Mouse (Mus musculus): ENCODE data around the gene Pyroxd2.

Gene Pyroxd2

GRCm38 (mm10) chr19:42745084-42745868 is 7.3 kb downstream of the Pyroxd2 start:
- DNase-seq, result no peak

GRCm38 (mm10) chr19:42744162-42744586 is 8.4 kb downstream of the Pyroxd2 start:
- no peak for DNase-seq

GRCm38 (mm10) chr19:42743261-42743660 is 9.3 kb downstream of the Pyroxd2 start:
- no peak for DNase-seq

GRCm38 (mm10) chr19:42741884-42742283 is 10.7 kb downstream of the Pyroxd2 start:
- DNase-seq, result no peak

GRCm38 (mm10) chr19:42740163-42740899 is 12.2 kb downstream of the Pyroxd2 start:
- DNase-seq, result no peak

- no peak for DNase-seq
Observed at GRCm38 (mm10) chr19:42739734-42740133, 12.8 kb downstream of the Pyroxd2 start.

GRCm38 (mm10) chr19:42737753-42738152 is 14.8 kb downstream of the Pyroxd2 start:
- no peak for DNase-seq

GRCm38 (mm10) chr19:42734982-42735381 is 17.6 kb downstream of the Pyroxd2 start:
- no peak for DNase-seq

- peak; percentile 47 for DNase-seq
Observed at GRCm38 (mm10) chr19:42727424-42727823, 25.2 kb downstream of the Pyroxd2 start.

GRCm38 (mm10) chr19:42726766-42727165 is 25.8 kb downstream of the Pyroxd2 start:
- DNase-seq, result peak; percentile 82

- no peak for DNase-seq
Observed at GRCm38 (mm10) chr19:42725973-42726350, 26.6 kb downstream of the Pyroxd2 start.

- DNase-seq, result no peak
Observed at GRCm38 (mm10) chr19:42725056-42725972, 27.3 kb downstream of the Pyroxd2 start.

GRCm38 (mm10) chr19:42723302-42723701 is 29.3 kb downstream of the Pyroxd2 start:
- DNase-seq, result no peak

- no peak for DNase-seq
Observed at GRCm38 (mm10) chr19:42722500-42722899, 30.1 kb downstream of the Pyroxd2 start.

- DNase-seq, result no peak
Observed at GRCm38 (mm10) chr19:42718101-42718500, 34.5 kb downstream of the Pyroxd2 start.

GRCm38 (mm10) chr19:42717668-42718067 is 34.9 kb downstream of the Pyroxd2 start:
- DNase-seq, result no peak

- no peak for DNase-seq
Observed at GRCm38 (mm10) chr19:42716507-42716906, 36.1 kb downstream of the Pyroxd2 start.

GRCm38 (mm10) chr19:42713770-42714169 is 38.8 kb downstream of the Pyroxd2 start:
- no peak for DNase-seq

- peak; percentile 44 for DNase-seq
Observed at GRCm38 (mm10) chr19:42699426-42699825, 53.1 kb downstream of the Pyroxd2 start.

GRCm38 (mm10) chr19:42698576-42698975 is 54.0 kb downstream of the Pyroxd2 start:
- DNase-seq, result peak; percentile 11

GRCm38 (mm10) chr19:42697336-42697735 is 55.2 kb downstream of the Pyroxd2 start:
- DNase-seq, result no peak

GRCm38 (mm10) chr19:42690256-42690655 is 62.3 kb downstream of the Pyroxd2 start:
- DNase-seq, result no peak

- no peak for DNase-seq
Observed at GRCm38 (mm10) chr19:42689786-42690185, 62.8 kb downstream of the Pyroxd2 start.

Measured in cerebellum, adult 9-11 months (tissue).